Comparison of ENCODE assay signal across 10 mouse cellular contexts in the genomic region with DNA sequence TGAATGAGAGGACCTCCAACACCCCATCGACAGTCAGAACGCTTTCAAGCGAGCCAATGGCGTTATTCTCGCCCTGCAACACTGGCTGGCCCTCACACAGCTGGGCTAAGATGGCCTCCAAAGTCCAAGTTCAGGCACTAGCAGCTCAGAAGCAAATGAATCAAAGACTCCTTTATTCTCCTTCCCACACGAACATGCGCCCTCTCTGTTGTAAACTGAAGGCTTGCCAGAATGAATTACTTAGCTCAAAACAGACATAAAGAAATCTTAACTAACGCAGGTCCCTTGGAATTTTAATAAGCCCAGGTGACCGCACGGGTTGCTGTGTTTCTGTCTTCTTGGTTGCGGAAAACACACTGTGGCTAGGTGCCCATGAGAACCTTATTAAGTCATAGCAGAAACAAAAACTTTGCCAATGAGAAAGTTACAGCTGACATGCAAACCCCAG. TPM values are rescaled to one million over a fixed set of nuclear protein-coding genes. Genes with fewer than 3 reads are reported as not detected.
A peak's percentile ranks its signal among the peaks of the same experiment; 100 is the strongest.
DNase-seq lines count a peak whose midpoint lies in the region; ATAC-seq lines count a peak whose summit lies in the region.
"Had no signal": no experiment of that assay in that cellular context is flagged by ENCODE, and none has a peak within 500 bp of the region (broad histone marks: within the 10 kb centered on the region; RNA-seq: fewer than 3 reads in every experiment).

No protein-coding gene starts in this region.

- DNase-seq in heart, adult 11 months = peak; percentile 94
- no peak for DNase-seq in heart, postnatal 25 days (ENCODE audit: low spot score)
- DNase-seq in neural tube, embryonic 10.5 days (ENCODE audit: extremely low spot score, low spot score) = no peak
- no peak for DNase-seq in ovary, postnatal 14 days (ENCODE audit: low spot score)
- DNase-seq in spleen, postnatal 4 days (ENCODE audit: low spot score in 2 of 2) = no peak

- no peaks in the 10 kb centered on the region for H3K36me3 ChIP-seq in neural tube, embryonic 13.5 days
- H3K36me3 ChIP-seq in intestine, embryonic 16.5 days (ENCODE audit: control insufficient read depth, insufficient read depth, low read length) = no peaks in the 10 kb centered on the region
- H3K36me3 ChIP-seq in stomach, embryonic 14.5 days (ENCODE audit: control insufficient read depth, insufficient read depth, low read length) = no peaks in the 10 kb centered on the region
- H3K36me3 ChIP-seq: neural tube, embryonic 12.5 days had no signal

- H3K9me3 ChIP-seq in neural tube, embryonic 13.5 days = no peaks in the 10 kb centered on the region
- H3K9me3 ChIP-seq in intestine, embryonic 16.5 days (ENCODE audit: control insufficient read depth, low read length) = no peaks in the 10 kb centered on the region
- H3K9me3 ChIP-seq in stomach, embryonic 14.5 days (ENCODE audit: control insufficient read depth, low read depth, low read length) = no peaks in the 10 kb centered on the region
- H3K9me3 ChIP-seq: neural tube, embryonic 12.5 days had no signal

- H3K4me2 ChIP-seq in neural tube, embryonic 13.5 days = no peak overlapping the region
- 0 out of 2 replicates have a peak overlapping the region, but pooled peaks have one; percentile 26 for H3K4me2 ChIP-seq in intestine, embryonic 16.5 days (ENCODE audit: low read depth, low read length)
- H3K4me2 ChIP-seq in stomach, embryonic 14.5 days (replicated peaks; ENCODE audit: low read depth, low read length) = no peak overlapping the region
- H3K4me2 ChIP-seq: neural tube, embryonic 12.5 days had no signal

- H3K4me1 ChIP-seq in neural tube, embryonic 13.5 days (replicated peaks) = peaks cover 54% of the 10 kb centered on the region
- peaks cover 48% of the 10 kb centered on the region for H3K4me1 ChIP-seq in intestine, embryonic 16.5 days (ENCODE audit: control insufficient read depth, insufficient read depth, low read length)
- H3K4me1 ChIP-seq in stomach, embryonic 14.5 days (ENCODE audit: control insufficient read depth, insufficient read depth, low read length) = peaks cover 43% of the 10 kb centered on the region

- intact Hi-C loops in heart, postnatal 25 days (cut with DNase I) = no loop called here

- ATAC-seq in neural tube, embryonic 13.5 days (ENCODE audit: low read depth) = no peak
- ATAC-seq in intestine, embryonic 16.5 days = no peak
- no peak for ATAC-seq in stomach, embryonic 14.5 days (ENCODE audit: insufficient number of reproducible peaks, insufficient read depth, low FRiP score, low read depth)
- ATAC-seq: inflammation-experienced regulatory T-cells, adult 6 months had no signal

- 44% methylated on average over 11 of the region's 11 CpGs for WGBS in neural tube, embryonic 13.5 days
- 45% methylated on average over 11 of the region's 11 CpGs for WGBS in intestine, embryonic 16.5 days
- WGBS in stomach, embryonic 14.5 days = 55% methylated on average over 11 of the region's 11 CpGs

- no peaks in the 10 kb centered on the region for H3K27me3 ChIP-seq in neural tube, embryonic 13.5 days
- no peaks in the 10 kb centered on the region for H3K27me3 ChIP-seq in intestine, embryonic 16.5 days (replicated peaks; ENCODE audit: control insufficient read depth, insufficient read depth, low read length)
- no peaks in the 10 kb centered on the region for H3K27me3 ChIP-seq in stomach, embryonic 14.5 days (ENCODE audit: control insufficient read depth, insufficient read depth, low read length)
- H3K27me3 ChIP-seq: neural tube, embryonic 12.5 days had no signal

- H3K27ac ChIP-seq in neural tube, embryonic 13.5 days (replicated peaks) = peak overlapping the region; percentile 70
- H3K27ac ChIP-seq in intestine, embryonic 16.5 days (ENCODE audit: low read length) = peak overlapping the region; percentile 78
- peak overlapping the region; percentile 69 for H3K27ac ChIP-seq in stomach, embryonic 14.5 days (ENCODE audit: low read length)
- H3K27ac ChIP-seq: neural tube, embryonic 12.5 days had no signal

- H3K9ac ChIP-seq in neural tube, embryonic 13.5 days = no peak overlapping the region
- peak overlapping the region; percentile 38; the same call in 1 of the 2 replicates for H3K9ac ChIP-seq in intestine, embryonic 16.5 days (ENCODE audit: low read depth, low read length)
- no peak overlapping the region for H3K9ac ChIP-seq in stomach, embryonic 14.5 days (replicated peaks; ENCODE audit: low read depth, low read length)
- H3K9ac ChIP-seq: neural tube, embryonic 12.5 days had no signal

- no peak overlapping the region for H3K4me3 ChIP-seq in neural tube, embryonic 13.5 days
- H3K4me3 ChIP-seq in intestine, embryonic 16.5 days (ENCODE audit: low read length) = no peak overlapping the region
- no peak overlapping the region for H3K4me3 ChIP-seq in stomach, embryonic 14.5 days (ENCODE audit: low read depth, low read length)
- H3K4me3 ChIP-seq: neural tube, embryonic 12.5 days had no signal

RNA-seq across cellular contexts. Expression of a gene that starts 10.4 kb away (rescaled TPM):
- 10 to 100 TPM; 34.1 to 38.8 TPM for total RNA-seq in heart, postnatal 25 days (2021)
- 12.8 and 14.2 TPM in 2 replicates for polyA plus RNA-seq in neural tube, embryonic 13.5 days (2015; fragmentation: Nextera tagmentation; extraction: Ambion mirVana)
- 9.0 and 10.5 TPM in 2 replicates for polyA plus RNA-seq in intestine, embryonic 16.5 days (2015; fragmentation: Nextera tagmentation; extraction: Ambion mirVana)
- polyA plus RNA-seq in stomach, embryonic 14.5 days (2014; fragmentation: Nextera tagmentation; extraction: Ambion mirVana) = 25.6 and 27.7 TPM in 2 replicates
- polyA plus RNA-seq: inflammation-experienced regulatory T-cells, adult 6 months had no signal
